Mouse (Mus musculus) lung, embryonic 16.5 days (tissue): ENCODE results near the gene Ptpn3. TPM values are rescaled to one million over a fixed set of nuclear protein-coding genes. Genes with fewer than 3 reads are reported as not detected.

Source experiments
- ATAC-seq: fragments of 200-750 bp; cut with Nextera tagmentation; 2 replicates; pipeline ENCODE4 v1.8.0; 2017; ENCODE audit warnings: low read depth, mild to moderate bottlenecking, moderate library complexity
- H3K27ac ChIP-seq: fragments of 300-500 bp; sonication (generic); 2 replicates; pipeline ENCODE4 v1.5.1; 2014; ENCODE audit warnings: mild to moderate bottlenecking, control low read depth, low read length
- H3K27me3 ChIP-seq: fragments of 300-500 bp; sonication (generic); 2 replicates; pipeline ENCODE4 v1.6.1; 2014; ENCODE audit warnings: low read depth, low read length, mixed read lengths; ENCODE audit not compliant: control insufficient read depth, insufficient read depth
- H3K36me3 ChIP-seq: fragments of 300-500 bp; sonication (generic); 2 replicates; pipeline ENCODE4 v1.6.1; 2014; ENCODE audit warnings: low read length; ENCODE audit not compliant: control insufficient read depth, insufficient read depth
- H3K4me1 ChIP-seq: fragments of 300-500 bp; sonication (generic); replicated peaks from 2 replicates; pipeline ENCODE4 v1.6.1; 2014; ENCODE audit warnings: low read length, mixed read lengths; ENCODE audit not compliant: control insufficient read depth, insufficient read depth
- H3K4me2 ChIP-seq: fragments of 300-500 bp; sonication (generic); 2 replicates; pipeline ENCODE4 v1.6.1; 2014; ENCODE audit warnings: low read depth, low read length, control low read depth
- H3K4me3 ChIP-seq: fragments of 300-500 bp; sonication (generic); 2 replicates; pipeline ENCODE4 v1.5.1; 2014; ENCODE audit warnings: mild to moderate bottlenecking, low read length, control low read depth
- H3K9ac ChIP-seq: fragments of 300-500 bp; sonication (generic); 2 replicates; pipeline ENCODE4 v1.6.1; 2014; ENCODE audit warnings: low read length, control low read depth
- H3K9me3 ChIP-seq: fragments of 300-500 bp; sonication (generic); 2 replicates; pipeline ENCODE4 v1.6.1; 2016; ENCODE audit warnings: low read length; ENCODE audit not compliant: control insufficient read depth
- WGBS: fragments of 180-500 bp; shearing (Covaris S2); extraction: QIAGEN DNeasy Blood & Tissue Kit; methylation state at CpG from one replicate; pipeline ENCODE4 v1.1.7; 2014; 5-methylcytosine and 5-hydroxymethylcytosine counted together
- polyA plus RNA-seq: library from polyadenylated mRNA; unstranded; fragments of >200 nt; fragmentation: Nextera tagmentation; extraction: Ambion mirVana; gene quantifications from 2 replicates; pipeline ENCODE4 v1.2.1, GENCODE M21; 2015

Ptpn3 gene
- polyA plus RNA-seq, result 3.9 and 5.5 TPM in 2 replicates

GRCm38 (mm10) chr4:57301410-57302313 is at the start of gene Ptpn3:
Gene Ptpn3, minus strand, starts transcription at chr4:57301837.
- peak within 1 kb of the TSS; percentile 80 for H3K27ac ChIP-seq
- peak within 1 kb of the TSS; percentile 81 for H3K4me3 ChIP-seq
- H3K9me3 ChIP-seq, result no peaks in the 10 kb centered on the region
- WGBS, result under 1% methylated on average over 42 of the region's 42 CpGs
- peak within 1 kb of the TSS; percentile 87 for H3K4me2 ChIP-seq
- H3K4me1 ChIP-seq, result peaks cover 16% of the 10 kb centered on the region
- H3K27me3 ChIP-seq, result peaks cover 3% of the 10 kb centered on the region; the same call in 1 of the 2 replicates
- H3K36me3 ChIP-seq, result no peaks in the 10 kb centered on the region
- peak within 1 kb of the TSS; percentile 85 for H3K9ac ChIP-seq
- ATAC-seq, result peak; percentile 89

GRCm38 (mm10) chr4:57350541-57350940 is 48.9 kb upstream of the Ptpn3 start:
- ATAC-seq, result no peak
- no peak overlapping the region for H3K4me2 ChIP-seq
- no peaks in the 10 kb centered on the region for H3K27me3 ChIP-seq
- H3K9ac ChIP-seq, result no peak overlapping the region
- no peaks in the 10 kb centered on the region for H3K9me3 ChIP-seq
- H3K36me3 ChIP-seq, result no peaks in the 10 kb centered on the region
- 91% methylated on average over 2 of the region's 2 CpGs for whole genome bisulfite sequencing
- no peak overlapping the region for H3K27ac ChIP-seq
- no peaks in the 10 kb centered on the region for H3K4me1 ChIP-seq
- no peak overlapping the region for H3K4me3 ChIP-seq

- Histone ChIP-seq H3K27ac (no peak overlapping the region), H3K9ac (no peak overlapping the region), H3K4me1 (no peaks in the 10 kb centered on the region), H3K9me3 (no peaks in the 10 kb centered on the region), H3K4me2 (no peak overlapping the region), H3K36me3 (no peaks in the 10 kb centered on the region), H3K27me3 (no peaks in the 10 kb centered on the region), H3K4me3 (no peak overlapping the region)
- 93% methylated on average over 7 of the region's 7 CpGs for WGBS
- ATAC-seq, result no peak
These were observed 42.4 kb upstream of the Ptpn3 start for GRCm38 (mm10) chr4:57343996-57344395.

GRCm38 (mm10) chr4:57338923-57339322 is 37.3 kb upstream of the Ptpn3 start:
- Histone ChIP-seq H3K36me3 (no peaks in the 10 kb centered on the region), H3K4me2 (peak overlapping the region; percentile 24; the same call in 1 of the 2 replicates), H3K4me3 (no peak overlapping the region), H3K9ac (no peak overlapping the region), H3K27me3 (no peaks in the 10 kb centered on the region), H3K27ac (no peak overlapping the region), H3K4me1 (no peaks in the 10 kb centered on the region), H3K9me3 (no peaks in the 10 kb centered on the region; the same call in 1 of the 2 replicates)
- ATAC-seq, result 0 out of 2 replicates have a peak, but pooled peaks have one; percentile 12
- WGBS, result 55% methylated on average over 17 of the region's 17 CpGs

GRCm38 (mm10) chr4:57338061-57338460 is 36.4 kb upstream of the Ptpn3 start:
- Histone ChIP-seq H3K4me2 (no peak overlapping the region), H3K36me3 (no peaks in the 10 kb centered on the region), H3K9me3 (no peaks in the 10 kb centered on the region; the same call in 1 of the 2 replicates), H3K27me3 (no peaks in the 10 kb centered on the region), H3K27ac (no peak overlapping the region), H3K4me3 (no peak overlapping the region), H3K4me1 (no peaks in the 10 kb centered on the region), H3K9ac (no peak overlapping the region)
- ATAC-seq, result no peak
- 69% methylated on average over 9 of the region's 9 CpGs for WGBS

- Histone ChIP-seq H3K4me2 (no peak overlapping the region), H3K27ac (no peak overlapping the region), H3K27me3 (no peaks in the 10 kb centered on the region), H3K9me3 (no peaks in the 10 kb centered on the region; the same call in 1 of the 2 replicates), H3K4me3 (no peak overlapping the region), H3K4me1 (no peaks in the 10 kb centered on the region), H3K36me3 (no peaks in the 10 kb centered on the region), H3K9ac (no peak overlapping the region)
- 66% methylated on average over 9 of the region's 9 CpGs for WGBS
- ATAC-seq, result no peak
These were observed 33.5 kb upstream of the Ptpn3 start for GRCm38 (mm10) chr4:57335000-57335666.

- Histone ChIP-seq H3K4me3 (no peak overlapping the region), H3K27me3 (no peaks in the 10 kb centered on the region), H3K9me3 (no peaks in the 10 kb centered on the region; the same call in 1 of the 2 replicates), H3K4me2 (no peak overlapping the region), H3K9ac (no peak overlapping the region), H3K36me3 (no peaks in the 10 kb centered on the region), H3K4me1 (no peaks in the 10 kb centered on the region), H3K27ac (no peak overlapping the region)
- WGBS, result 59% methylated on average over 12 of the region's 12 CpGs
- peak; percentile 68 for ATAC-seq
These were observed 32.4 kb upstream of the Ptpn3 start for GRCm38 (mm10) chr4:57333926-57334548.

GRCm38 (mm10) chr4:57332511-57332910 is 30.9 kb upstream of the Ptpn3 start:
- Histone ChIP-seq H3K27ac (no peak overlapping the region), H3K9ac (no peak overlapping the region), H3K4me2 (no peak overlapping the region), H3K9me3 (no peaks in the 10 kb centered on the region; the same call in 1 of the 2 replicates), H3K36me3 (no peaks in the 10 kb centered on the region), H3K4me3 (no peak overlapping the region), H3K4me1 (no peaks in the 10 kb centered on the region), H3K27me3 (no peaks in the 10 kb centered on the region)
- no peak for ATAC-seq
- 56% methylated on average over 3 of the region's 3 CpGs for WGBS
